Mouse (Mus musculus): Measurements from ENCODE around the gene Ncf1.

The Ncf1 gene

DNA sequence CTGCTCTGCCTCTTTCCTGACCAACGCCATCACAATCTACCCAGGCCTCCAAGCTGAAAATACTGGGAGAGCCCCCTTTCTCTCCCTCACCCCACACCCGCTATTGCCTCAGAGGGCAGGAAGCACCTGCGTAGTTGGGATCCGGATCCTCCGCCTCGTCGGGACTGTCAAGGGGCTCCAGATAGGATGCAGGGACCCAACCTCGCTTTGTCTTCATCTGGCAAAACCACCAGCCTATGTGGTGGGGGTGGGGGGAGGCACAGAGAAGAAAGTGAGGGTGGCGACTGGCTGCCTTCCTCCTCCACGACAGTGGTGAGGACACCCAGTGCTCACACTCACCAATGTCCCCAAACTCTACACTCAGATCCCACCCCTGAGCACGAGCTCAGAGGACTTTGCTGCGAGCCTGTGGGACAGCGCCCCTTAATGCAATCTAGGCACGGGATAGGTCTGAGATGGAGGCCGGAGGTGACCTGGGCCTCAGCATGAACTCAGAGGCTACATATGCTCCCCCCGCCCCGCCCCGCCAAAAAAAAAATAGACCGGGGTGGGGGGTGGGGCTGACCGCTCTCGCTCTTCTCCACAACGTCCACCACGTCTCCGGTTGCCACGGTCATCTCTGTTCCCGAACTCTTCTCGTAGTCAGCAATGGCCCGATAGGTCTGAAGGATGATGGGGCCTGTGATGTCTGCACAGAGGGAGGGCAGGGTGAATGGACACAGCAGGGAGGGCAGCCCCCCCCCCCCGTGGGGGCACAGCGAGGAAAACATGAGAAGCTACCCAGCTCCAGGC, 4.1 kb downstream of the Ncf1 start:
- in situ Hi-C loops (cut with MboI; ENCODE audit: low pct_unique_long_range_greater_than_20kb in 1 of 2, low sequenced_read_pairs in 2 of 2, unreplicated experiment in 1 of 2), result no loop called here

- in situ Hi-C loops (cut with MboI; ENCODE audit: low pct_unique_long_range_greater_than_20kb in 1 of 2, low sequenced_read_pairs in 2 of 2, unreplicated experiment in 1 of 2), result no loop called here
Observed at GRCm38 (mm10) chr5:134221708-134222150, 7.7 kb downstream of the Ncf1 start.

DNA sequence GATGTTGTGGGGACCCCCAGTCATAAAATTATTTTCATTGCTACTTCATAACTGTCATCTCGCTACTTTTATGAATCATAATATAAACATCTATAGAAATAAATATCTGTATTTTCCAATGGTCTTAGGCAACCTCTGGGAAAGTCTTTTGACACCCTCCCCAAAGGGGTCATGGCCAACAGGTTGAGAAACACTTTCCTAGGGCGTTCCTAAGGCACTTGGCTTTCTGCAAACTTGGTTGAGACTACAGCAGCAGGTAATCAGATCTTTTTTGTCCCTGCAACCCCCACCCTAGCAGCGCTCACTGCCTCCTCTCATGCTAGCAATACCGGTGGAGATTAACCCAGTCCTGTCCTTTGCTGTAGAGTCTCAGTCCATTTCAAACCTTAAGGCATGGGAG, 8.1 kb downstream of the Ncf1 start:
- in situ Hi-C loops (cut with MboI; ENCODE audit: low pct_unique_long_range_greater_than_20kb in 1 of 2, low sequenced_read_pairs in 2 of 2, unreplicated experiment in 1 of 2), result no loop called here

GRCm38 (mm10) chr5:134217900-134218299, 11.5 kb downstream of the Ncf1 start:
- in situ Hi-C loops (cut with MboI; ENCODE audit: low pct_unique_long_range_greater_than_20kb in 1 of 2, low sequenced_read_pairs in 2 of 2, unreplicated experiment in 1 of 2), result no loop called here

DNA sequence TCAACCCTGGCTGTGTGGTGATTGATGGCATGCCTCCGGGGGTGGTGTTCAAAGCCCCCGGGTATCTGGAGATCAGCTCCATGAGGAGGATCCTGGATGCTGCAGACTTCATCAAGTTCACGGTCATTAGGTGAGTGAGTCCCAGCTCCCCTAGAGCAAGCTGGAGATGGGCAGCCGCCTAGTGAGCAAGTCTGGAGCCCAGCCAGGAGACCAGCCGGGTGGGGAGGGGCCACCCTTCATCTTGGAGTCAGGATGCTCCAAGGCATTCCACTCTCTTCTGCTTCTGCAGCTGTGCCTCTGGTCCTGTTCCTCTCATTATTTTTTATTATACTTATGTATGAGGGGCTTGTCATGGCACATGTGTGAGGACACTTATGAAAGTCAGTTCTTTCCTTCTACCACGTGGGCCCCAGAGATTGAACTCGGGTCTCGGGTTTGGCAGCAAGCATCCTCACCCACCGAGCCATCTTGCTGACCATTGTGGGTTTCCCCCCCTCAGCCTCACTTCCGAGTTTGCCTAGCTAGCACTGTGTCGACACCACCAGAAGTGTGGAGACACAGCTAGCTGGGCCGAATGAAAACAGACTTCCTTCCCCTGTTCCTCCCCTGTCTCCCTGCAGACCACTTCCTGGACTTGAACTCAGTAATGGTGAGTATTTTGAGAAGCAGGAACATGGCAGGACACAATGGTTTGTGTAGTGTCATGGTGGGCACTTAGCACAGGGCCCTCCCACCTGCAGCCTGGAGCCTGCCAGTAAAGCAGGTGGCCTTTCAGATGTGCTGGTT, 15.2 kb downstream of the Ncf1 start:
- in situ Hi-C loops (cut with MboI; ENCODE audit: low pct_unique_long_range_greater_than_20kb in 1 of 2, low sequenced_read_pairs in 2 of 2, unreplicated experiment in 1 of 2), result no loop called here

DNA sequence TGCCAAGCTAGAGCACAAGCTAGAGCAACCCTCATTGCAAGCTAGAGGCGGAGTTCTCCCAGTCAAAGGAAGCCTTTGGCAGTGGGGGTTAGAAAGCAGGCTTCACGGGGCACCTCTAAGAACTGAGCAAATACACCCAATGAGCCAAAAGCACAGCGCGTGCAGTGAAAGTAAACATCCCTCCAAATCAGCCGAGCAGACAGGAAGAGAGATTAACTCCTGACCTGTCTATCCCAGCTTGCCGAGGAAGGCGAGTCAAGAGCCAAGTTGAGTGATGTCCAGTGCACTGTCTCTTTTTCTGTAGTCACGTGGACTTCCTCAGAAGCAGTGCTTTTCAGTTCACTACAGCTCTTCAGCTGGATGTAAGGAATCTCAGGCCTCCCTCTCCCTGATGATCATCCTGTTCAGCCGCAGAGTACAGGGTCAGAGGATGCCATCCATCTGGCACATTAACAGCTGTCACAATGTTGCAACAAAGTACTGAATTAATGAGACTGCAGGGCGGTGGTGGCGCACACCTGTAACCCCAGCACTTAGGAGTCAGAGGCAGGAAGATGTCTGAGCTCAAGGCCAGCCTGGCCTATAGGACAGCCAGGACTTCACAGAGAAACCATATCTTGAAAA, 19.4 kb downstream of the Ncf1 start:
- in situ Hi-C loops (cut with MboI; ENCODE audit: low pct_unique_long_range_greater_than_20kb in 1 of 2, low sequenced_read_pairs in 2 of 2, unreplicated experiment in 1 of 2), result no loop called here

DNA sequence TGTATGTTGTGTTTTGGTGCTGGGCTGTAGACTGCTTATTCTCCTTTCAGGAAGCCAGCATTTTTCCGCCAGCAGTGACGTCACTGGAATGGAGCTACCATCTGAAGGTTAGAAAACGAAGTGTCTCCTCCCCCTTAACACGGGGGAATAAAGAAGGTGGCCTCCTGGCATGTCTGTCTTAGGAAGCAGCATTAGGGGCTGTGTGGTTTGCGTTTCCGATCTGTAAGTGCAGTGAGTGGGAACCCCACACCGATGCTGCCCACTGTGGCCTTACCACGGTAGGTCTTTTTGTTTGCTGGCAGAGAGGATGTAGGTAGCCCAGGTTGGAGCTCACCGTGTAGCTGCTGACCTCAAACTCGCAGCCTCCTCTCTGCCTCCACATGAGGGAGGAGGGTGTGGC, 22.7 kb downstream of the Ncf1 start:
- in situ Hi-C loops (cut with MboI; ENCODE audit: low pct_unique_long_range_greater_than_20kb in 1 of 2, low sequenced_read_pairs in 2 of 2, unreplicated experiment in 1 of 2), result no loop called here

DNA sequence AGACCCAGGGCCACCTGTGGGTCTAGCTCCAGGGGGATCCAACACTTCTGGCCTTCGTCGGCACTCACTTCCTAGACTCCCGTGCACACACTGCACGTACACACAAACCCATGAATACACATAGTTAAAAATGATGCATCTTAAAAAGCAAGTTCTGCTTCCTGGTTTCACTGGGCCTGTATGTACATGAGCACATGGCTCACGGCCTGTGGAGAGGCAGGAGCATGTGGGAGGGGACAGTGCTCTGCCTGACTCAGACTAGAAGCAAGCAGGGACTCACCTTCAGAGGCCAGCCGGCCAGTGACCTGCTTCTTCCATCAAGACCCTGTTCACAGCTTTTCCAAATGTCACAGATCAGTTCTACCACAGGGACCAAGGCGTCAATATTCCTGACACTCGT, 35.8 kb downstream of the Ncf1 start:
- in situ Hi-C loops (cut with MboI; ENCODE audit: low pct_unique_long_range_greater_than_20kb in 1 of 2, low sequenced_read_pairs in 2 of 2, unreplicated experiment in 1 of 2), result loop anchor here in 1 of 2 experiments (5.0 kb wide), 1 partner anchor 149 kb away; no protein-coding TSS in a partner anchor

DNA sequence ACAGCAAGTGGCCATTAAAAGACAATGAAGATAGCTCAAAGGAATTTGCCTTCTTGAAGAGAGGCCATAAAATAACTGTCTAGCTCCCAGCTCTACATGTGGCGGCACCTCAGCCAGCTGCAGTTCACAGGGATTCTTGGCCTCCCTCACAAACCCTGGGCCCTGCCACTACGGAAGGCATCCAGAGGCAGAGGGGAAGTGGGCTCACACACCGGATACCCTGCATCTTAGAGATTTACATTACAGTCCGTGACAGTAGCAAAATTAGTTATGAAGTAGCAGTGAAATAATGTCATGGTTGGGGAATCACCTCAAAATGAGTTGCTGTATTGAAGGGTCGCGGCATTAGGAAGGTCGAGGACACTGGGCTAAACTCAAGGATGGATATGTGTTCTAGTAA, 40.9 kb downstream of the Ncf1 start:
- in situ Hi-C loops (cut with MboI; ENCODE audit: low pct_unique_long_range_greater_than_20kb in 1 of 2, low sequenced_read_pairs in 2 of 2, unreplicated experiment in 1 of 2), result loop anchor here (10.0 kb wide), 1 partner anchor 296 kb away; no protein-coding TSS in a partner anchor

- in situ Hi-C loops (cut with MboI; ENCODE audit: low pct_unique_long_range_greater_than_20kb in 1 of 2, low sequenced_read_pairs in 2 of 2, unreplicated experiment in 1 of 2), result loop anchor here (10.0 kb wide), 1 partner anchor 298 kb away; no protein-coding TSS in a partner anchor
Observed at GRCm38 (mm10) chr5:134186961-134187731, 42.3 kb downstream of the Ncf1 start.

- in situ Hi-C loops (cut with MboI; ENCODE audit: low pct_unique_long_range_greater_than_20kb in 1 of 2, low sequenced_read_pairs in 2 of 2, unreplicated experiment in 1 of 2), result loop anchor here (10.0 kb wide), 1 partner anchor 299 kb away; no protein-coding TSS in a partner anchor
Observed at GRCm38 (mm10) chr5:134186059-134186458, 43.4 kb downstream of the Ncf1 start.

DNA sequence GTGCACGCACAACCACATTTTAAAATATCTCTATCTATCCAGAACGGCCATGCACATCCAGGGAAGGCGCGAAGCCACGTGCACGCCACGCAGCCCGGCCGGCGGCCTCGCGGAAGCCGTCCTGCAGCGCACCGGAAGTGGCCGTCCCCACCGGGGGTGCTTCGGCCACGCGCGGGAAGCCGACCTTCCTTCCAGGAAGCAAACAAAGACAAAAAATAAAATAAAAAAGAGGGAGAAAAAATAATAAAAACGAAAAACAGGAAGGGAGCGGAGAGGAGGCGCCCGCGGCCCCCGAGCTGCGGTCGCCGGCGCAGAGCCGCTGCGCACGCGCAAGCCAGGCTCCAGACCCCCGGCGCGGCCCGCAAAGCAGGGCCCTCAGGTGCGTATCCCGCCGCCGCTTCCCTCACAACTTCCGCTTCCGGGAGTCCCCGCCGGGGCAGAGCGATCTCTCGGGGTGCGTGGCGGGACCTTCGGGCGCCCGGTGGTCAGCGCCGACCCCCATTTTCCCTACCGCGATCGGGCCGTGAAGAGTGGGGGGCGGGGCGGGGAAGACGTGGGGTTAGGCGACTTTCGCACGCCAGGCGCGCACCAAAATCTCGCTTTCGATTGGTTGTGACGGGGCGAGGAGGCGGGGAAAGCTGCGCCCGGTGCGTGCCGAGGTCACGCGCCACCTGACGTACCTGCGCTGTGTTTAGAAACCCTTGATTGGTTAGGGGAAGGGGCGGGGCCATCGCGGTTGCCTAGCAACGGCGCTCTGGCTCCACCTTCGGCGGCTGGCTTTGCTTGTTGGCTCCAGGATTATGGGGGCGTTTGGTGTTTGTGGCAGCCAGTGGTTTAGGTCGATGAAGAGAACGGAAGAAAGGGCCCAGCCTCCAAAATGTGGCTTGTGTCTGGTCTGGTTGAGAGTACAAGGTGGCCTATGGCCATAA, 45.3 kb downstream of the Ncf1 start, which contains the start of gene Gtf2ird2:
Gtf2ird2 (plus strand) TSS at position 140 of the 929 bp plus-strand sequence.
- in situ Hi-C loops (cut with MboI; ENCODE audit: low pct_unique_long_range_greater_than_20kb in 1 of 2, low sequenced_read_pairs in 2 of 2, unreplicated experiment in 1 of 2), result loop anchor here (10.0 kb wide), 1 partner anchor 301 kb away; no protein-coding TSS in a partner anchor

DNA sequence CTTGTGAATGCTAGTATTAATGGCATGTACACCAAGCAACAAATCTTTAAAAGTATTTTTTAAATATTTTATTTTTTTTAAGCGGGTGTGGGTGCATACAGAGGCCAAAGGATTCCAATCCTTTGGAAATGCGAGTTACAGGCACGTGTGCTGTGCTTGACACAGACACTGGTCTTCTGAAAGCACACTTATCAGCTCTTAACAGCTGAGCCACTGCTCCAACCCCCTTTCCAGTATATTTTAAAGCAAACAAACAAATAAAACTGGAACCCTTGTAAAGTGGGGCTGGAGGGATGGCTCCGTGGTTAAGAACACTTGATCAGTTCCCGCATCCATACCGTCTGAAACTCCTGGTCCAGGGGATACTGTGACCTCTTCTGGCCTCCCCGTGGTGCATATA, 46.3 kb downstream of the Ncf1 start:
- in situ Hi-C loops (cut with MboI; ENCODE audit: low pct_unique_long_range_greater_than_20kb in 1 of 2, low sequenced_read_pairs in 2 of 2, unreplicated experiment in 1 of 2), result loop anchor here (10.0 kb wide), 1 partner anchor 302 kb away; no protein-coding TSS in a partner anchor

DNA sequence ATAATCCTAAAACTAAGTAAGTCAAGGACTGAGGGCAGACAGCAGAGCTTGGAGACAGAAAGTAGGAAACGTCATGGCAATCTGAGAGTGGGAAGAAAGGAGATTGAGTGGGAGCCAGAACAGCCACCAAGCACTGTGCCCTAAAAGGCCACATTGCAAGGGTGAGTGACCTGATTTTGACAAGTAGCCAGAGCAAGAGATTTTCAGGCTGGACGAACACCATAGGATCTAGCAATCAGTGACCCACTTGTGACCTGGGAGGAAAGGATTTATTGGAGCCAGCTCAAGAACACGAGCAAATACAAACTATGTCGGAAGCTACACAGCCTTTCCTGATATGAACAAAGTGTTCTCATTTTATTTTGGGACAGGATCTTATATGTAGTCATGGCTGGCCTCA, 46.7 kb downstream of the Ncf1 start:
- in situ Hi-C loops (cut with MboI; ENCODE audit: low pct_unique_long_range_greater_than_20kb in 1 of 2, low sequenced_read_pairs in 2 of 2, unreplicated experiment in 1 of 2), result loop anchor here (10.0 kb wide), 1 partner anchor 302 kb away; no protein-coding TSS in a partner anchor

DNA sequence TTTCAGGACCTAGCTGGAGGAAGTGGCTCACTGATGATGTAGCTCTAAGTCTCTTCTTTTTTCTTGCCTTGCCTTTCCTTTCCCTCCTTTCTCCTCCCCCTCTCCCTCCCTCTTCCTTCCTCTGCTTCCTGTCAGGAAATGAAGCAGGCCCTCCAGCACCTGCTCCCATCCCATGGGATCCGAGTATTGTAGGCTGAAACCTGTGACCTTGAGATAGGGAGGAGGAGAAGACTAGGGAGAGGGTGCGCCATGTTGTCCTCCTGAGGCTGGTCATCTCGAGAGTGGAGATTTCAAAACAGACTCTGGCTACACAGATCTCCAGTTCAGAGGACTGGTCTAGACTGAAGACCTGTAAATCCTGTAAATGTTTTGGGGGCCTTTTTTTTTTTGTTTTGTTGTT, 47.3 kb downstream of the Ncf1 start:
- in situ Hi-C loops (cut with MboI; ENCODE audit: low pct_unique_long_range_greater_than_20kb in 1 of 2, low sequenced_read_pairs in 2 of 2, unreplicated experiment in 1 of 2), result loop anchor here (10.0 kb wide), 1 partner anchor 303 kb away; no protein-coding TSS in a partner anchor

DNA sequence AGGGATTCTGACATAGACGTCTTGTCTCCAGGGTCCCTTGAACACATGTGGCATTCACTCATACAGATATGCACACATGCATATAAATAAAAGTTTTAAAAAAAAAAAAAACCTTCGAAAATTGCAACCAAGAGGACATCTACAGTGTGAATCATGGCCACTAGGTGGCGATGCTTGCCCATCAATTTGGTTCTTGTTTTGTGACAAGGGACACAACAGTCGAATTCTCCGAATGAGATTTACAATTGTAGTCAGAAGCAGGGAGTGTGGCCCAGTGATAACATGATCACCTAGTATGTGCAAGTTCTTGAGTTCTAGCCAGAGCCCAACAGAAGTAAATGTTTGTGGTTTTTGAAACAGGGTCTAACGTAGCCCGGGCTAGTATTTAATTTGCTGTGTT, 49.6 kb downstream of the Ncf1 start:
- in situ Hi-C loops (cut with MboI; ENCODE audit: low pct_unique_long_range_greater_than_20kb in 1 of 2, low sequenced_read_pairs in 2 of 2, unreplicated experiment in 1 of 2), result loop anchor here (5.0 to 10.0 kb wide), 2 partner anchors 162 to 305 kb away; no protein-coding TSS in a partner anchor

- in situ Hi-C loops (cut with MboI; ENCODE audit: low pct_unique_long_range_greater_than_20kb in 1 of 2, low sequenced_read_pairs in 2 of 2, unreplicated experiment in 1 of 2), result loop anchor here in 1 of 2 experiments (5.0 kb wide), 1 partner anchor 164 kb away; no protein-coding TSS in a partner anchor
Observed at GRCm38 (mm10) chr5:134178536-134178935, 50.9 kb downstream of the Ncf1 start.

Measured in mouse embryonic stem cell (cell line).